In the genomic region with DNA sequence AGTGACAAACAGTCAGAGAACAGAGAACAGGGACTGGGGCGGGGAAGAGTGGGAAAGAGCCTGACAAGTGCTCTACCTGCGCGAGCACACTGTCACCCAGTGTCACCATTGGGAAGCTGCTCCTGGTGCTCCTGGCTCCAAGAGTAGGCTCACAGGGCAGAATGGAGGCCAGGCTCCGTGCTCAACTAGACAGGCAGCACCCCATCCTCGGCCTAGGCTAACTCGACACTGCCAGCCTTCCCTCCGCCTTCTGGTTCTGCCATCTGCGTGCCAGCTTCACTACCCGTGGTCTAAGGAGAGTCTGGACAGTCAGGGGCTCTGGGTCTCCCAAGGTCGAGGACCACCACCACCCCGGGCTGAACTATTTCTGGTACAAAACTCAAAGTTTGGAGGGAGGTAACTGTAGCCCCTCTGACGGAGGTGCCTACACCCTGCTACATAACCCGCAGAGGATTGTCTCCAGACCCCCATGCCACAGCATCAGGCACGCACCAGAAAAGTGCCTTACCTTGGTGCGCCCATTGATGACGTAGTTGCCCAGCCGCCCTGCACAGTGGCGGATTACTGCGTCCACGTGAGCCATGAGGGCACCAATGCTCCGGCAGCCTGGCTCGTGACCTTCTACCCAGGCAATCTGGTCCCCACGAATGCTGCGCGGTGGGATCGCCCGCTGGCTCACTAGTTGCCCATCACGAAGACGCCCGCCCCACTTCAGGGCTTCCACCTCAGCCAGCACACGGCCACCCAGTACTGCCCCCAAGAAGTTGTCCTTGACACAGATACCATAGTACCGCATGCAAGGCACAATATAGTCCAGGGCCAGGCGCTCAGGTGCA, we compare ENCODE assay signal across 7 mouse cellular contexts. TPM values are rescaled to one million over a fixed set of nuclear protein-coding genes. Genes with fewer than 3 reads are reported as not detected.
A peak's percentile ranks its signal among the peaks of the same experiment; 100 is the strongest.
DNase-seq lines count a peak whose midpoint lies in the region; ATAC-seq and TF ChIP-seq lines count a peak whose summit lies in the region.

No protein-coding gene starts in this region.

- H3K36me3 ChIP-seq in testis, adult 2 months (ENCODE audit: control insufficient read depth, insufficient read depth, low read length), result peaks cover 2% of the 10 kb centered on the region
- H3K36me3 ChIP-seq in embryonic facial prominence, embryonic 13.5 days, result peaks cover 49% of the 10 kb centered on the region
- H3K36me3 ChIP-seq in kidney, adult 2 months (ENCODE audit: control insufficient read depth, insufficient read depth, low read length), result no peaks in the 10 kb centered on the region; the same call in 1 of the 2 replicates
- no peaks in the 10 kb centered on the region for H3K36me3 ChIP-seq in myocyte (ENCODE audit: control insufficient read depth, insufficient read depth)

- no peak for TF ChIP-seq POLR2A in testis, adult 2 months (IDR thresholded peaks at IDR 0.05; ENCODE audit: control insufficient read depth, low read depth, low read length)
- TF ChIP-seq POLR2A in kidney, adult 2 months (IDR thresholded peaks at IDR 0.05; ENCODE audit: low read depth, low read length), result no peak
- TF ChIP-seq POLR2A in myocyte (IDR thresholded peaks at IDR 0.05; ENCODE audit: insufficient read length, low read depth), result no peak

- TF ChIP-seq CTCF in testis, adult 2 months (IDR thresholded peaks at IDR 0.05; ENCODE audit: control insufficient read depth, insufficient read depth, insufficient replicate concordance, low read depth, low read length), result no peak
- no peak for TF ChIP-seq CTCF in kidney, adult 2 months (conservative IDR thresholded peaks at IDR 0.05; ENCODE audit: insufficient read depth, insufficient read length, low read depth, low read length)

- H3ac ChIP-seq in myocyte (ENCODE audit: control insufficient read depth, insufficient read length), result no peak overlapping the region

- peaks cover 27% of the 10 kb centered on the region for H3K4me1 ChIP-seq in testis, adult 2 months (ENCODE audit: control insufficient read depth, insufficient read depth, low read length)
- H3K4me1 ChIP-seq in embryonic facial prominence, embryonic 13.5 days, result peaks cover 64% of the 10 kb centered on the region
- peaks cover 44% of the 10 kb centered on the region for H3K4me1 ChIP-seq in kidney, adult 2 months (ENCODE audit: control insufficient read depth, insufficient read depth, low read length)

- peak overlapping the region; percentile 87 for H3K9ac ChIP-seq in embryonic facial prominence, embryonic 13.5 days

- no peak for DNase-seq in testis, postnatal 14 days (ENCODE audit: low spot score)
- DNase-seq in kidney, adult 2 months, result peak; percentile 42
- no peak for DNase-seq in thymus, postnatal 14 days
- no peak for DNase-seq in embryo, embryonic 9.5 days (ENCODE audit: extremely low spot score)

- 83% methylated on average over 33 of the region's 33 CpGs for WGBS in embryonic facial prominence, embryonic 13.5 days
- WGBS in kidney, adult 2 months, result 77% methylated on average over 33 of the region's 33 CpGs

- no peaks in the 10 kb centered on the region for H3K27me3 ChIP-seq in testis, adult 2 months (ENCODE audit: control insufficient read depth, insufficient read depth, low read length)
- H3K27me3 ChIP-seq in embryonic facial prominence, embryonic 13.5 days, result no peaks in the 10 kb centered on the region
- H3K27me3 ChIP-seq in kidney, adult 2 months (replicated peaks; ENCODE audit: control insufficient read depth, insufficient read depth, low read length), result no peaks in the 10 kb centered on the region
- no peaks in the 10 kb centered on the region for H3K27me3 ChIP-seq in myocyte (ENCODE audit: control insufficient read depth, insufficient read depth, insufficient read length)

- no peaks in the 10 kb centered on the region for H3K9me3 ChIP-seq in embryonic facial prominence, embryonic 13.5 days

- H3K4me3 ChIP-seq in testis, adult 2 months (ENCODE audit: control insufficient read depth, low read depth, low read length), result peak overlapping the region; percentile 87
- H3K4me3 ChIP-seq in embryonic facial prominence, embryonic 13.5 days, result peak overlapping the region; percentile 74
- peak overlapping the region; percentile 9; the same call in 1 of the 2 replicates for H3K4me3 ChIP-seq in kidney, adult 2 months (ENCODE audit: insufficient read depth, low read depth, low read length)
- H3K4me3 ChIP-seq in myocyte, result no peak overlapping the region

- H3K27ac ChIP-seq in testis, adult 2 months (ENCODE audit: control insufficient read depth, insufficient read depth, low read depth, low read length), result no peak overlapping the region
- no peak overlapping the region for H3K27ac ChIP-seq in embryonic facial prominence, embryonic 13.5 days
- peak overlapping the region; percentile 39 for H3K27ac ChIP-seq in kidney, adult 2 months (ENCODE audit: insufficient read depth, low read depth, low read length)

- H3K4me2 ChIP-seq in embryonic facial prominence, embryonic 13.5 days, result peak overlapping the region; percentile 80
- H3K4me2 ChIP-seq in myocyte (ENCODE audit: low read depth), result no peak overlapping the region

- ATAC-seq in embryonic facial prominence, embryonic 13.5 days (ENCODE audit: insufficient number of reproducible peaks, insufficient read depth, low FRiP score, low TSS enrichment, low read depth), result no peak

- H3K79me2 ChIP-seq in myocyte (ENCODE audit: control insufficient read depth, insufficient read depth), result peaks cover 12% of the 10 kb centered on the region

TF ChIP-seq in myocyte, 11 proteins besides CTCF, POLR2A, EP300 and RAD21:
- TF ChIP-seq CEBPB (IDR thresholded peaks at IDR 0.05; ENCODE audit: insufficient read depth, poor library complexity, severe bottlenecking), result no peak
- peak; percentile 26 for TF ChIP-seq POLR2AphosphoS2 (IDR thresholded peaks at IDR 0.05; ENCODE audit: insufficient read length, low read depth)
- TF ChIP-seq MYOG (IDR thresholded peaks at IDR 0.05; ENCODE audit: control insufficient read depth in 1 of 3, insufficient read depth in 1 of 3, insufficient read length in 2 of 3, low read depth in 2 of 3), result no peak
- TF ChIP-seq USF1 (IDR thresholded peaks at IDR 0.05; ENCODE audit: low read depth), result no peak
- no peak for TF ChIP-seq TCF3 (IDR thresholded peaks at IDR 0.05; ENCODE audit: insufficient read length, low read depth)

RNA-seq across cellular contexts. Expression of a gene that starts 2.3 kb away (rescaled TPM):
- 622 and 747 TPM in 2 replicates for polyA plus RNA-seq in testis, adult 2 months (2012; rRNA removed)
- 69.2 and 77.7 TPM in 2 replicates for polyA plus RNA-seq in embryonic facial prominence, embryonic 13.5 days (2015; fragmentation: Nextera tagmentation; extraction: Ambion mirVana)
- 84.9 and 93.7 TPM in 2 replicates for polyA plus RNA-seq in kidney, adult 2 months (2012; rRNA removed)
- polyA plus RNA-seq in myocyte (2012; fragmentation: generic; extraction: Trizol), result 61.4 TPM

RNA-seq across cellular contexts. Expression of a gene that starts 10.8 kb away (rescaled TPM):
- polyA plus RNA-seq in testis, adult 2 months (2012; rRNA removed), result 0.06 TPM in 1 of 2 replicates, not detected in the other
- polyA plus RNA-seq in embryonic facial prominence, embryonic 13.5 days (2015; fragmentation: Nextera tagmentation; extraction: Ambion mirVana), result 0.25 and 0.32 TPM in 2 replicates
- not detected in 2 replicates for polyA plus RNA-seq in kidney, adult 2 months (2012; rRNA removed)
- polyA plus RNA-seq in myocyte (2012; fragmentation: generic; extraction: Trizol), result 0.02 TPM

RNA-seq across cellular contexts. Expression of a gene that starts 14.4 kb away (rescaled TPM):
- 64.5 and 65.1 TPM in 2 replicates for polyA plus RNA-seq in testis, adult 2 months (2012; rRNA removed)
- 72.2 and 74.2 TPM in 2 replicates for polyA plus RNA-seq in embryonic facial prominence, embryonic 13.5 days (2015; fragmentation: Nextera tagmentation; extraction: Ambion mirVana)
- polyA plus RNA-seq in kidney, adult 2 months (2012; rRNA removed), result 55.9 and 57.4 TPM in 2 replicates
- 56.3 TPM for polyA plus RNA-seq in myocyte (2012; fragmentation: generic; extraction: Trizol)

RNA-seq across cellular contexts. Expression of a gene that starts 16.6 kb away (rescaled TPM):
- not detected in 2 replicates for polyA plus RNA-seq in testis, adult 2 months (2012; rRNA removed)
- polyA plus RNA-seq in embryonic facial prominence, embryonic 13.5 days (2015; fragmentation: Nextera tagmentation; extraction: Ambion mirVana), result 2.2 and 5.2 TPM in 2 replicates
- polyA plus RNA-seq in kidney, adult 2 months (2012; rRNA removed), result not detected in 2 replicates
- not detected for polyA plus RNA-seq in myocyte (2012; fragmentation: generic; extraction: Trizol)

RNA-seq across cellular contexts. Expression of a gene that starts 16.6 kb away (rescaled TPM):
- 6.9 and 7.8 TPM in 2 replicates for polyA plus RNA-seq in testis, adult 2 months (2012; rRNA removed)
- 60.5 and 96.6 TPM in 2 replicates for polyA plus RNA-seq in embryonic facial prominence, embryonic 13.5 days (2015; fragmentation: Nextera tagmentation; extraction: Ambion mirVana)
- 6.4 and 7.7 TPM in 2 replicates for polyA plus RNA-seq in kidney, adult 2 months (2012; rRNA removed)
- 0.13 TPM for polyA plus RNA-seq in myocyte (2012; fragmentation: generic; extraction: Trizol)
